Mouse (Mus musculus) cortical plate, adult 2 months (tissue): Measurements from ENCODE around the gene Nek4.

Source experiments
- CTCF ChIP-seq: fragments of 200-500 bp; IDR thresholded peaks from 2 replicates; pipeline ENCODE4 v1.5.1; 2011; ENCODE audit warnings: mild to moderate bottlenecking, control low read depth, low read length; ENCODE audit not compliant: insufficient read depth; ENCODE audit errors: extremely low read depth
- POLR2A ChIP-seq: fragments of 200-500 bp; IDR thresholded peaks from 2 replicates; pipeline ENCODE4 v1.6.1; 2011; ENCODE audit warnings: mild to moderate bottlenecking, low read length, control low read depth; ENCODE audit not compliant: insufficient read depth; ENCODE audit errors: extremely low read depth

- TF ChIP-seq POLR2A (no peak), CTCF (no peak)
Measured at GRCm38 (mm10) chr14:30930386-30930785, 20.8 kb upstream of the Nek4 start.
